Mouse (Mus musculus) lung, embryonic 14.5 days (tissue): ENCODE measurements at regions not wholly inside any gene's neighbourhood (a gene's known extent, or its start where the extent isn't known, plus 50 kb on each side); places are given as distances from the start of the nearest gene placed in this dataset.

Experiments
- ATAC-seq: fragments of 200-750 bp; cut with Nextera tagmentation; 2 replicates; pipeline ENCODE4 v1.8.0; 2017; ENCODE audit warnings: mild to moderate bottlenecking, moderate TSS enrichment, moderate library complexity; ENCODE audit not compliant: insufficient read depth
- DNase-seq: peaks from one replicate; pipeline ENCODE4 v3.0.0-alpha.2; 2015
- H3K27ac ChIP-seq: fragments of 300-500 bp; sonication (generic); 2 replicates; pipeline ENCODE4 v1.5.1; 2014; ENCODE audit warnings: low read depth, mild to moderate bottlenecking, moderate library complexity
- H3K27me3 ChIP-seq: fragments of 300-500 bp; sonication (generic); 2 replicates; pipeline ENCODE4 v1.6.1; 2014; ENCODE audit warnings: low read length, control low read depth; ENCODE audit not compliant: insufficient read depth
- H3K36me3 ChIP-seq: fragments of 300-500 bp; sonication (generic); 2 replicates; pipeline ENCODE4 v1.6.1; 2014; ENCODE audit warnings: control low read depth; ENCODE audit not compliant: insufficient read depth
- H3K4me1 ChIP-seq: fragments of 300-500 bp; sonication (generic); 2 replicates; pipeline ENCODE4 v1.6.1; 2014; ENCODE audit warnings: antibody characterized with exemption, control low read depth; ENCODE audit not compliant: insufficient read depth
- H3K4me2 ChIP-seq: fragments of 300-500 bp; sonication (generic); 2 replicates; pipeline ENCODE4 v1.6.1; 2014; ENCODE audit warnings: mild to moderate bottlenecking
- H3K4me3 ChIP-seq: fragments of 300-500 bp; sonication (generic); 2 replicates; pipeline ENCODE4 v1.5.1; 2014; ENCODE audit warnings: low read depth, low read length
- H3K9ac ChIP-seq: fragments of 300-500 bp; sonication (generic); 2 replicates; pipeline ENCODE4 v1.6.1; 2014
- H3K9me3 ChIP-seq: fragments of 300-500 bp; sonication (generic); 2 replicates; pipeline ENCODE4 v1.6.1; 2016; ENCODE audit warnings: low read depth, low read length, control low read depth
- CTCF ChIP-seq: IDR thresholded peaks from 2 replicates; pipeline ENCODE4 v1.5.1; 2016; ENCODE audit warnings: antibody characterized with exemption, low read depth
- WGBS: fragments of 180-500 bp; shearing (Covaris S2); extraction: QIAGEN DNeasy Blood & Tissue Kit; methylation state at CpG from one replicate; pipeline ENCODE4 v1.1.7; 2014; 5-methylcytosine and 5-hydroxymethylcytosine counted together

DNA sequence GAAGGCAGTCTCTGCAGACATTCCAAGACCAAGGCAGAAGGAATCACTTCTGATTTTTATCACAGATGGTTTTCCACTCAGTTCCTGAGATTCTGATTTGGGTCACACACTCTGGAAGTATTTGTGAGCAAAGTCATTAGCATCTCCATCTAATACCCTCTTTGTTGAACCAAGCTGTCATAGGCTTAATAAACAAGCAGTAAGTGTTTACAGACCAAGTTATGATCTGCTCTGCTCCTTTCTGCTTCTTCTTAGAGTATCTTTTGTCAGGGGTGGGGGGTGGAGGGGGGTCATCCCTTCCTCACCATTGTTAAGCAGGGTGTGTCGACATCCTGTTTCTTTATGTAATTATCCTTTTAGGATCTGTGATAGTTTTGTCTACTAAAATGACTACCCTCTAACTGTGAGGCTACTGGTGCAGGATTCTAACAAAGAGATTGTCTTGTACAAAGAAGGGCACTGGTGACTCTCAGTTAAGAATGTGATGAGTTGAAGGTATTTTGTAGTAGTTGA, 358.2 kb upstream of the Adgrl2 start:
- Histone ChIP-seq H3K4me2 (no peak overlapping the region), H3K9ac (no peak overlapping the region), H3K4me1 (0 out of 2 replicates have a peak, but pooled peaks cover 2% of the 10 kb centered on the region), H3K4me3 (no peak overlapping the region), H3K36me3 (no peaks in the 10 kb centered on the region), H3K27ac (peak overlapping the region; percentile 44; the same call in 1 of the 2 replicates), H3K27me3 (no peaks in the 10 kb centered on the region), H3K9me3 (no peaks in the 10 kb centered on the region)
- DNase-seq: peak; percentile 40
- WGBS: 41% methylated on average over 1 of the region's 1 CpGs
- peak; percentile 19; the same call in 1 of the 2 replicates for ATAC-seq
- TF ChIP-seq CTCF: no peak

DNA sequence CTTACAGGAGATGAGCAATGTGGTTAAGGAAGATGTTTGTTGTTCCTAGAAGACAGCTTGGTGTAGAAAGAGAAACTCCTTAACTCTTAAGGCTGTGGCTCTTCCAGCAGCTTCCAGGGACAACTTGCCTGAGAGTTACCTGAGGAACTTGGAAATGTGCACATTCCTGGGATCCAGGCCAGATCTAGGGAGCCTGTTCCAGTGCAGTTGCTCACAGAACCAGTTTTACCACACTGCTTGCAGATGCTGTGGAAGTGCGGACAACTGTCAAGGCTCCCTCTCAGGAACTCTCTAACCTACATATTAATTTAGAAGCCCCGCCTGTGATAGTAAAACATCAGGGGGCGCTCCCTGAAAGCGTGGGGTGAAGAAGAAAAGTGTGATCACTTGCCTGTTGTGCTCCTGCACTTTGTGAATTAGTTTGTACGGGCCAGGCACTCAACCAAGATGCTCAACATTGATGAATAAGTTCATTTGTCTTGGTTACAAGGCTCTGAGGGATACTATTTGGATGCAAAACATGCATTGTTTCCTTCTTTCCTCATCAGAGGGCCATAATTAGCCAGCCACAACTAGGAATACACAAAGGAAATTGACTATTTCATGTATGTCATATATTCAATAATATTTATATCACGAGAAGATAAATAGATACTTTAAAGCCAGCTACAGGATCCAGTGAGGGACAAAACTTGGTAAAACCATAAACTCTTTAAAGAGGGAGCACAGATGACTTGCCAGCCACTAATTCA, 357.1 kb upstream of the Adgrl2 start:
- ATAC-seq (peak; percentile 55; the same call in 1 of the 2 replicates), DNase-seq (peak; percentile 71)
- no peak overlapping the region for H3K4me2 ChIP-seq
- peak overlapping the region; percentile 39; the same call in 1 of the 2 replicates for H3K27ac ChIP-seq
- H3K36me3 ChIP-seq: no peaks in the 10 kb centered on the region
- 0 out of 2 replicates have a peak, but pooled peaks cover 2% of the 10 kb centered on the region for H3K4me1 ChIP-seq
- no peak overlapping the region for H3K9ac ChIP-seq
- WGBS: 33% methylated on average over 6 of the region's 6 CpGs
- no peak for TF ChIP-seq CTCF
- H3K9me3 ChIP-seq: no peaks in the 10 kb centered on the region
- H3K27me3 ChIP-seq: no peaks in the 10 kb centered on the region
- H3K4me3 ChIP-seq: no peak overlapping the region

DNA sequence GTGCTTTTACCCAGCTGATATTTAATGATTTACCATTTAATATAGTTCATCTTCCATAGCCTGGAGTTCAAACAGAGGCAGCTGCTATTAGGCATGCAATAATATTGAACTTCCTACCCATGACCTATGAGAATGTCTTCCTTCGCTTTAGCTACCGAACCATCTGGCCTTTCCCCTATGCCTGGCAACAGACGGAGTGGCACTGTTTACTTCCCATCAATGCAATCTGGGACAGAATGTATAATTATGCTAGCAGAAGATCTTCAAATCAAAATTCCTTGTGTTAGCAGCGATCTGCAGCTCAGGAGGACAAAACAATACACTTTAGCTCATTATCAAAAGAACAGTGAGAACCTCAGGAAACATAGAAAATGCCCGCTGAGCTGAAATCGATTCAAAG, 352.2 kb upstream of the Adgrl2 start:
- ATAC-seq (no peak), DNase-seq (no peak)
- Histone ChIP-seq H3K27me3 (no peaks in the 10 kb centered on the region), H3K4me1 (0 out of 2 replicates have a peak, but pooled peaks cover 2% of the 10 kb centered on the region), H3K27ac (no peak overlapping the region), H3K4me3 (no peak overlapping the region), H3K4me2 (no peak overlapping the region), H3K36me3 (no peaks in the 10 kb centered on the region), H3K9ac (no peak overlapping the region), H3K9me3 (no peaks in the 10 kb centered on the region)
- no peak for TF ChIP-seq CTCF
- 75% methylated on average over 6 of the region's 6 CpGs for WGBS

DNA sequence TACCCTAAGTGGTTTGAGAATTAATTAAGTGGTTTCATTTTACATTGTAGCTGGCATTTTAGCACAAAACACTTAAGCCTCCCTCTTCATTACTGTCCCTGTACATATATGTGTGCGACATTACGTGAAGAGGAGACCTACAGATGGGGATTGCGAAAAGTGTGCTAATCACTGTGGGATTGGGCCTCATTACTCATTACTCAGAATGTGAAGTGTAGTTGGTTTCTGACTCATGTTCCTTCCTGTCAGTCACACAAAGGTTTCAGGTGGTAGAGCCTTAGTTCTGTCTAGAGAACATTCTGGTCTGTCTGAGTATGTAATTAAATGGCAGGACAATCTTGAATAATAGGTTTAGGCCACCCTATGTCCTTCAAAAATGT, 349.0 kb upstream of the Adgrl2 start:
- Histone ChIP-seq H3K9me3 (no peaks in the 10 kb centered on the region), H3K36me3 (no peaks in the 10 kb centered on the region), H3K4me3 (no peak overlapping the region), H3K9ac (no peak overlapping the region), H3K27ac (no peak overlapping the region), H3K4me1 (0 out of 2 replicates have a peak, but pooled peaks cover 8% of the 10 kb centered on the region), H3K27me3 (no peaks in the 10 kb centered on the region), H3K4me2 (no peak overlapping the region)
- no peak for TF ChIP-seq CTCF
- no peak for ATAC-seq
- DNase-seq: no peak
- WGBS: 83% methylated on average over 3 of the region's 3 CpGs

DNA sequence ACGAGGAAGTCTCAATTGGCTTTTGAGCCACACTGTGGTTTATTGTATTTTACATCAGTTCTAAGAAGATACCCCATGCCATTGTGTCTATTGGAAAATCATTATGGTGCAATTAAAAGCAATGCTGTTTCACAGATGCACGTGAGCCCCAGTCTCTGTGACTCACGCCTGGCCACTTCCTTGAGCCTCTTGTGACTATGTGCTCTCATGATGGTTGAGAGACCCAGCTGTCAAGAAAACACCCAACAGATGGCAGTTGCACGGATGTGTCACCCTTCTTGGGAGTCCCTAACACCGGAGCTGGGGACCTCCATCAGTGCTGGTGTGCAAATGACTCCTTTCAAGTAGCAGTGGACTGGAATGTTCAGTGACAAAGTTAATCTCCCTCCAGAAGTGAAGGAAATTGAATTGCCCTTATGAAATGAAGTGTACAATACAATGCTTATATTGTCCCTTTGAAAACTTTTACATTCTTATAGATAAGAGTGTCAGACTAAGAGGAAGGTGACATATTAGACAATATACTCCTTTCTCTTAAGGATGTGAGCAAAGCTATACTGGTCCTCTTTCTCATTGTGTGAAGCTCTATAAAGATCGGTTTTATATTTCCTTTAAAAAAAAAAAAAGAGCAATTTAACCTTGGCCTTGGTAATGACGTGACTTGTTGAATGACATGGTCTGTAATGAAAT, 348.5 kb upstream of the Adgrl2 start:
- TF ChIP-seq CTCF: no peak
- ATAC-seq: peak; percentile 17; the same call in 1 of the 2 replicates

DNA sequence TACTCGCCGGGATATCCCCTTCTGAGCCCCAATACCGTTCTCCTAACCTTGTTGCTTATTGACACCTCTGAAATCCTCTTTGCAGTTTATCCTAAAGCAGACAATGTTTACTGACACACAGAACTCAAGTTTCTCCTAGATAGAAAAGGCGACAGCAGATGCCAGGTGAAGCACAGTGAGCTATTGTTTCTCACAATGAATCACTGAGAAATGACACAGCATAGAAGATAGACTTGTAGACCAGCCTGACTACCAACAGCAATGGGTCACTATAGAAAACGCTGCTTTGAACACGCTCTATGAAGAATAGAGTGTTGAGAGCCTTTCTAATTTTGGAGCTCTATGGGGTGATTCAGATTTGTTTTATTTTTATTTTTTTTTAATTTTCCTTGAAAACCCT, 344.9 kb upstream of the Adgrl2 start:
- Histone ChIP-seq H3K4me3 (no peak overlapping the region), H3K36me3 (no peaks in the 10 kb centered on the region), H3K4me2 (no peak overlapping the region), H3K9me3 (no peaks in the 10 kb centered on the region), H3K9ac (no peak overlapping the region), H3K27ac (no peak overlapping the region), H3K4me1 (peaks cover 20% of the 10 kb centered on the region), H3K27me3 (no peaks in the 10 kb centered on the region)
- DNase-seq: no peak
- ATAC-seq: no peak
- no peak for TF ChIP-seq CTCF
- 46% methylated on average over 6 of the region's 6 CpGs for WGBS

More for the DNA sequence above, 348.5 kb upstream of the Adgrl2 start:
- Histone ChIP-seq H3K27me3 (no peaks in the 10 kb centered on the region), H3K4me1 (0 out of 2 replicates have a peak, but pooled peaks cover 8% of the 10 kb centered on the region), H3K4me2 (no peak overlapping the region), H3K4me3 (no peak overlapping the region), H3K27ac (no peak overlapping the region), H3K36me3 (no peaks in the 10 kb centered on the region), H3K9me3 (no peaks in the 10 kb centered on the region), H3K9ac (no peak overlapping the region)
- DNase-seq: no peak
- WGBS: 49% methylated on average over 7 of the region's 7 CpGs

DNA sequence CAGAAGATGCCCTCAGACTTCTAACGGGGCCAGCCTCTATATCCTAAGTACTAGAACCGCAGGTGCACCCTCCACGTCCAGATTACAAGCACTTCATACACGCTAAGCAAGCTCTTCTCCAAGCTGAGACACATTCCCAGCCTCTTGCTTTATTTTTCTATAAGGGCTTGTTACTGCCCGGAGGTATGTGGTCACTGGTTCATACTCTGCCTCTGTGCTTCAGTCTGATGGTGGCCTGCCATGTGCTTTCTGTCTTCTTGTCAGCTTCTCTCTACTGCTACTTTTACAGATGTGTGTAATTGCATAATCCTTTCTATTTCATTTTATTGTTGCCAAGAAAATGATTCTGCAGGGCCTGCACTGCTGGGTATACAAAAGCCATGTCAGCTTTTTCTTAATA, 343.3 kb upstream of the Adgrl2 start:
- 46% methylated on average over 5 of the region's 5 CpGs for WGBS
- H3K4me3 ChIP-seq: no peak overlapping the region
- DNase-seq (peak; percentile 64), ATAC-seq (peak; percentile 81; the same call in 1 of the 2 replicates)
- H3K9ac ChIP-seq: no peak overlapping the region
- no peaks in the 10 kb centered on the region for H3K9me3 ChIP-seq
- peaks cover 20% of the 10 kb centered on the region for H3K4me1 ChIP-seq
- no peak overlapping the region for H3K27ac ChIP-seq
- no peaks in the 10 kb centered on the region for H3K27me3 ChIP-seq
- TF ChIP-seq CTCF: no peak
- H3K4me2 ChIP-seq: no peak overlapping the region
- H3K36me3 ChIP-seq: no peaks in the 10 kb centered on the region
